Mouse (Mus musculus): ENCODE results near the gene Rdh1. TPM values are rescaled to one million over a fixed set of nuclear protein-coding genes. Genes with fewer than 3 reads are reported as not detected.

The Rdh1 gene
- 0.08 and 0.13 TPM in 2 replicates for polyA plus RNA-seq (2012; ENCODE audit: low replicate concordance)

DNA sequence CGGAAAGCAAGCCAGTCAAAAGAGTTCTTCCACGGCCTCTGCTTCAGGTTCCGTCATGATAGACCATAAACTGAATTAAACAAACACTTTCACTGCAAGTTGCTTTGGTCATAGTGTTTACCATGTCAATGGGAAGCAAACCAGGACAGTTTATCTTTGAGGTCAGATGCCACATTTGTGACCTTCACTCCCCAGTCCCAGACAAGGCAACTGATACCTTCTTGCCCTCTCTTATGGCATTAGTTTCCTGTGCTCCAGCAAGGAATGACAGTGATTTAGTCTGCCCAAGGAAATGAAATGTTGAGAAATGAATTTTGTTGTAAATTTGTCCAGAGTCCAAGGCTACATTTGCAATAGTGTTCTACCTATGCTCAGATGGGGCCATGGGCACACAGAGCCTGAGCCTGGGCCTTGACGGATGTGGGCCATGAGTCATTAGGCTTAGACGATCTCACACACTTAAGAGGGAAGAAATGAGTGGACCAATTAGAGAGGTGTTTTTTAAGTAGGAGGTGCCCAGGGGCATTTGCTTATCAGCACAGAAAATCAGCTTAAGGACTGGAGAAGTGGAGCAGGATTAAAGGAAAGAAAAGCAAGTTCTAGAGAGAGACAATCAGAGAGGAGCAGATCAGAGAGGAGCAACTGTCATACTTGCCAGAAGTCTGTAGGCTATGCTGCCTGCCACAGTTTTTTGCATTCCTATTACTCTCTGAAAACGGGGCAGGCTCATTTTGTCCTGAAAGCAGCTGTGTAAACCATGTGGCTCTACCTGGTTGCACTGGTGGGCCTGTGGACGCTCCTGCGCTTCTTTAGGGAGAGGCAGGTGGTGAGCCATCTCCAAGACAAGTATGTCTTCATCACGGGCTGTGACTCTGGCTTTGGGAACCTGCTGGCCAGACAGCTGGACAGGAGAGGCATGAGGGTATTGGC lies at the start of gene Rdh1, which contains the start of gene Rdh16f1:
Rdh1 (plus strand) TSS at position 541 of the 930 bp plus-strand sequence.
Rdh16f1 (plus strand) TSS at position 607 of the 930 bp plus-strand sequence.

DNA sequence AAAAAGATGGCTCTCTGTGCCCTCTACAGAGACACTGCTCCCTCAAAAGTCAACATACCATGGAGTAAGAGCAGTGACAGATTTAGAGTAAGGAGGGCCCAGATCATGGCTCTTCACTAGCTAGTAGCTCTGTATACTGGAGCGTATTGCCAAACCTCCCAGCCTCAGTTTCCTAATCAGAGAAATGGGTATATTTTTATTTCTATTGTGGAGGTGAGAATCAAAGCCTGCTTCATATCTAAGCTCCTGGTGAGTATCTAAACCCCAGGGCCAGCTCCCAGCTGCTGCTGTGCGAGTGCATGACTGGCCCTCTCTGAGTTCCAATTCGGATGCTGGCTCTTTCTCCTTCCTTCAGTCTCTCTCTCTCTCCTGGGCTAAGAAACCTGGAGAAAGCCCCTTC lies 35.3 kb upstream of the Rdh1 start, which contains the start of gene Tac2:
Tac2 (plus strand) TSS at position 301 of the 400 bp plus-strand sequence.

DNA sequence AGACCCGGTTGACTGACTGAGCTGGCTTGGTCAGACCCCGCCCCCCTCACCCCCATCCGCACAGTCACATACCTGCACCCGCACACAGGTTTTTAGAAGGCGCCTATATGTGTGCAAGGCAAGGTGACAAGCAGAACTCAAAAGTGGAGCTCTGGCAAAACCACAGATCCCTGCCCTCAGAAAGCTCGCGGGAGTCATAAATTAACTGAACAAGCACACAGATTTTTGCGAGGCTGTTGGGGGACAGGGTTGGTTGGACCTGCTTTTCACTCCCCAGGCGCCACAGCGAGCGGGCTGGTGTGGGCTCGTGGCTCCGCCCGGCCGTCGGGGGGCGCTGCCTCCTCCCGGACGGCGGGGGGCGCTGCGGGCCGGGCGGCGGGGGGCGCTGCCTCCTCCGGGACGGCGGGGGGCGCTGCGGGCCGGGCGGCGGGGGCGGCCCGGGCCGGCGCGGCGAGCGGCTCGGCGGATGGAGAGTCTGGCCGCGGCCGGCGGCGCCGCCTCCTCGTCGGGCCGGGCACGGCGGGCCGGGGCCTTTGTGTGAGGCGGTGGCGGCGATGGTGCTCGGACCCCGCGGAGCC lies 20.3 kb upstream of the Rdh1 start, which contains the start of gene Zbtb39:
Zbtb39 (plus strand) TSS at position 456 of the 578 bp plus-strand sequence.

DNA sequence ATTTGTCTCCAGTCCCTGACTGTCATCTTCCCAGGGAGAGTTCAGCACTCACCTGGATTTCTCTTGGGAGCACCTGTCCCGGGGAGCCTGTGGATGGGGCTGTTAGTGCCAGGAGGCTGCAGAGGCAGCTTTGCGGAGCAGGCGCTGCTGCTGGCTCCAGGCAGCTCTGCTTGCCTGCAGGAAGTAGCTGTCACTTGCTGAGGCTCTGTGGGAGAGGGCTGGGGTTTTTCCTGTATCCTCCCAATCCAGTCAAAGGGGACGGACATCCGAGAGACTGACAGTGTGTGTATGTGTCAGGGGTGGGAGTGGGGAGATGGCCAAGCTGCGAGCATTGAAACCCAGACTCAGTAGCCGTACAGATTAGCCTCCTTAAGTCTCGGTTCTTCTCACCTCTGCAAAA lies 8.0 kb upstream of the Rdh1 start, which contains the start of gene Gpr182:
Gpr182 (minus strand) TSS at position 185 of the 400 bp plus-strand sequence.

DNA sequence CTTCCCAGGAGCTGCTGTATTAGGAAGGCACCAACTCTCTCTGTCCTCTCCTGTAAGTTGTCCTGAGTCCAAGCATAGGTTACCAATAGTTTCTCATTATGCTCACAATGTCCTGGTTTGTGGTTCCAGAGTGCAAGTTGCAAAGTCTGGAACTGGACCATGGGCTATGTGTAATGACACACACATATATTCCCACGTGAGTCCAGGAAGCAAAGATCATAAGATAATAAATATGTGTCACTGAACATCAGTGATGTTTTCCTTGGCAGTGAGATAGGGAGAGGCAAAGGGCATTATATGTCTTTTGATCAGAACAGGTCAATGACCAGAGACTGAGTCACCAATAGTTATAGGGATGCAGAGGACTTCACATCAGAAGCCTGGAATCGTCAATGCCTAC lies 16.5 kb downstream of the Rdh1 start, which contains the start of gene Rdh9:
Rdh9 (plus strand) TSS at position 376 of the 400 bp plus-strand sequence.

DNA sequence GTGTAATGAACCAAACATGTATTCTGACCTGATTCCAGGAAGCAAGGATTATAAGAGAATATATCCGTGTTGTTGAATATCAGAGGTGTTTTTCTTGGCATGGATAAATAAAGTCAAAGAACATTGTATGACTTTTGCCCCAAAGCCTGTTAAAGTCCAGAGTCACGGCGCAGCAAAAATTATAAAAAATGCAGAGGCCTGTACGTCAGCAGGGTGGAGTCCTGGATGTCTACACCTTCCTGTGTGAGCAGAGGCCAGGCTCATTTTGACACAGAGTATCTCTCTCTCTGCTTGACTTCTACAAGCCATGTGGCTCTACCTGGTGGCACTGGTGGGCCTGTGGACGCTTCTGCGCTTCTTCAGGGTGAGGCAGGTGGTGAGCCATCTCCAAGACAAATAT lies 41.4 kb downstream of the Rdh1 start, which contains the start of gene Rdh16:
Rdh16 (plus strand) TSS at position 262 of the 400 bp plus-strand sequence.

Other genes with a start within 250 kb of the Rdh1 start
- gene Ndufa4l2, start 244.8 kb upstream of the Rdh1 start, polyA plus RNA-seq (2012; ENCODE audit: low replicate concordance) = 0.44 and 1.5 TPM in 2 replicates
- gene Shmt2, start 237.3 kb upstream of the Rdh1 start, polyA plus RNA-seq (2012; ENCODE audit: low replicate concordance) = 94.2 and 147 TPM in 2 replicates
- gene Nxph4, start 225.2 kb upstream of the Rdh1 start, polyA plus RNA-seq (2012; ENCODE audit: low replicate concordance) = 0.07 TPM in 1 of 2 replicates, not detected in the other
- 275 and 343 TPM in 2 replicates for gene Lrp1, start 138.6 kb upstream of the Rdh1 start, polyA plus RNA-seq (2012; ENCODE audit: low replicate concordance)
- gene Stat6, start 116.7 kb upstream of the Rdh1 start, polyA plus RNA-seq (2012; ENCODE audit: low replicate concordance) = 45.8 and 162 TPM in 2 replicates
- 1.4 and 2.3 TPM in 2 replicates for gene Nemp1, start 92.8 kb upstream of the Rdh1 start, polyA plus RNA-seq (2012; ENCODE audit: low replicate concordance)
- 35.7 and 62.7 TPM in 2 replicates for gene Nab2, start 91.2 kb upstream of the Rdh1 start, polyA plus RNA-seq (2012; ENCODE audit: low replicate concordance)
- 0.06 TPM in 1 of 2 replicates, not detected in the other for gene Myo1a, start 54.6 kb upstream of the Rdh1 start, polyA plus RNA-seq (2012; ENCODE audit: low replicate concordance)
- gene Tac2, start 35.2 kb upstream of the Rdh1 start, polyA plus RNA-seq (2012; ENCODE audit: low replicate concordance) = 0.58 and 3.1 TPM in 2 replicates
- 3.1 and 3.6 TPM in 2 replicates for gene Zbtb39, start 20.2 kb upstream of the Rdh1 start, polyA plus RNA-seq (2012; ENCODE audit: low replicate concordance)
- 0.07 and 3.4 TPM in 2 replicates for gene Gpr182, start 8.0 kb upstream of the Rdh1 start, polyA plus RNA-seq (2012; ENCODE audit: low replicate concordance)
- gene Rdh16f1, start 66 bp downstream of the Rdh1 start, polyA plus RNA-seq (2012; ENCODE audit: low replicate concordance) = 0.10 and 0.20 TPM in 2 replicates
- gene Rdh9, start 16.7 kb downstream of the Rdh1 start, polyA plus RNA-seq (2012; ENCODE audit: low replicate concordance) = 0.17 TPM in 1 of 2 replicates, not detected in the other
- gene Rdh16, start 41.4 kb downstream of the Rdh1 start, polyA plus RNA-seq (2012; ENCODE audit: low replicate concordance) = not detected in 2 replicates
- gene Rdh19, start 90.2 kb downstream of the Rdh1 start, polyA plus RNA-seq (2012; ENCODE audit: low replicate concordance) = not detected in 2 replicates
- not detected in 2 replicates for gene Rdh16f2, start 106.8 kb downstream of the Rdh1 start, polyA plus RNA-seq (2012; ENCODE audit: low replicate concordance)
- not detected in 2 replicates for gene Rdh7, start 129.1 kb downstream of the Rdh1 start, polyA plus RNA-seq (2012; ENCODE audit: low replicate concordance)
- not detected in 2 replicates for gene Sdr9c7, start 138.8 kb downstream of the Rdh1 start, polyA plus RNA-seq (2012; ENCODE audit: low replicate concordance)
- not detected in 2 replicates for gene Hsd17b6, start 247.9 kb downstream of the Rdh1 start, polyA plus RNA-seq (2012; ENCODE audit: low replicate concordance)